Mouse (Mus musculus): ENCODE results near the gene Satb1.

Satb1 gene

GRCm38 (mm10) chr17:51832900-51833577, at the start of gene Satb1:
TSS of gene Satb1 (minus strand) at chr17:51833290.
- peak; percentile 52 to 60 for DNase-seq

- no peak for DNase-seq
These were observed 49.5 kb upstream of the Satb1 start for GRCm38 (mm10) chr17:51882566-51882965.

GRCm38 (mm10) chr17:51880895-51881622, 48.0 kb upstream of the Satb1 start:
- no peak for DNase-seq

GRCm38 (mm10) chr17:51880221-51880620, 47.1 kb upstream of the Satb1 start:
- DNase-seq: no peak

GRCm38 (mm10) chr17:51879736-51880135, 46.6 kb upstream of the Satb1 start:
- no peak for DNase-seq

GRCm38 (mm10) chr17:51879171-51879570, 46.1 kb upstream of the Satb1 start:
- no peak for DNase-seq

- peak in 1 of 2 experiments; percentile 31 for DNase-seq
These were observed 43.4 kb upstream of the Satb1 start for GRCm38 (mm10) chr17:51876471-51876870.

GRCm38 (mm10) chr17:51857616-51858015, 24.5 kb upstream of the Satb1 start:
- DNase-seq: no peak

GRCm38 (mm10) chr17:51856332-51856731, 23.2 kb upstream of the Satb1 start:
- no peak for DNase-seq

- no peak for DNase-seq
These were observed 22.2 kb upstream of the Satb1 start for GRCm38 (mm10) chr17:51855261-51855660.

- DNase-seq: no peak
These were observed 20.9 kb upstream of the Satb1 start for GRCm38 (mm10) chr17:51853952-51854351.

GRCm38 (mm10) chr17:51840596-51840995, 7.5 kb upstream of the Satb1 start:
- DNase-seq: no peak

GRCm38 (mm10) chr17:51839484-51839883, 6.4 kb upstream of the Satb1 start:
- DNase-seq: no peak

- no peak for DNase-seq
These were observed 3.8 kb upstream of the Satb1 start for GRCm38 (mm10) chr17:51836901-51837300.

- DNase-seq: no peak
These were observed 3.2 kb upstream of the Satb1 start for GRCm38 (mm10) chr17:51836243-51836642.

- DNase-seq: no peak
These were observed 680 bp upstream of the Satb1 start for GRCm38 (mm10) chr17:51833578-51834361.

GRCm38 (mm10) chr17:51832421-51832875, 642 bp downstream of the Satb1 start:
- DNase-seq: peak; percentile 9 to 33

GRCm38 (mm10) chr17:51831702-51832420, 1.2 kb downstream of the Satb1 start:
- DNase-seq: peak; percentile 2 to 38

GRCm38 (mm10) chr17:51831121-51831701, 1.9 kb downstream of the Satb1 start:
- peak in 1 of 2 experiments; percentile 28 for DNase-seq

GRCm38 (mm10) chr17:51829436-51829835, 3.7 kb downstream of the Satb1 start:
- DNase-seq: no peak

GRCm38 (mm10) chr17:51827922-51828410, 5.1 kb downstream of the Satb1 start:
- no peak for DNase-seq

- DNase-seq: no peak
These were observed 6.6 kb downstream of the Satb1 start for GRCm38 (mm10) chr17:51826461-51826860.

Data from kidney, postnatal 25 days (tissue).